Mouse (Mus musculus): Measurements from ENCODE around the gene Car3. TPM values are rescaled to one million over a fixed set of nuclear protein-coding genes. Genes with fewer than 3 reads are reported as not detected.

Car3 gene
- polyA plus RNA-seq, 1 experiment from 2014 or later, result 12.4 TPM

GRCm38 (mm10) chr3:14889716-14890409 lies 26.6 kb downstream of the Car3 start:
- H3K36me3 ChIP-seq, result no peaks in the 10 kb centered on the region
- no peak overlapping the region for H3K4me2 ChIP-seq (replicated peaks)
- no peaks in the 10 kb centered on the region for H3K4me1 ChIP-seq
- H3K4me3 ChIP-seq, result no peak overlapping the region
- H3K9ac ChIP-seq, result no peak overlapping the region
- 0 out of 2 replicates have a peak, but pooled peaks cover 3% of the 10 kb centered on the region for H3K27me3 ChIP-seq (replicated peaks)
- no peak for ATAC-seq (ENCODE audit: low FRiP score, low read depth)
- 61% methylated on average over 4 of the region's 4 CpGs for WGBS
- H3K9me3 ChIP-seq, result no peaks in the 10 kb centered on the region
- H3K27ac ChIP-seq, result no peak overlapping the region

GRCm38 (mm10) chr3:14892991-14893390 lies 29.7 kb downstream of the Car3 start:
- Histone ChIP-seq H3K36me3 (no peaks in the 10 kb centered on the region), H3K27ac (no peak overlapping the region), H3K27me3 (replicated peaks) (no peaks in the 10 kb centered on the region), H3K4me2 (replicated peaks) (no peak overlapping the region), H3K9me3 (no peaks in the 10 kb centered on the region), H3K4me1 (no peaks in the 10 kb centered on the region), H3K9ac (no peak overlapping the region), H3K4me3 (no peak overlapping the region)
- no peak for ATAC-seq (ENCODE audit: low FRiP score, low read depth)
- WGBS, result 90% methylated on average over 3 of the region's 3 CpGs

DNA sequence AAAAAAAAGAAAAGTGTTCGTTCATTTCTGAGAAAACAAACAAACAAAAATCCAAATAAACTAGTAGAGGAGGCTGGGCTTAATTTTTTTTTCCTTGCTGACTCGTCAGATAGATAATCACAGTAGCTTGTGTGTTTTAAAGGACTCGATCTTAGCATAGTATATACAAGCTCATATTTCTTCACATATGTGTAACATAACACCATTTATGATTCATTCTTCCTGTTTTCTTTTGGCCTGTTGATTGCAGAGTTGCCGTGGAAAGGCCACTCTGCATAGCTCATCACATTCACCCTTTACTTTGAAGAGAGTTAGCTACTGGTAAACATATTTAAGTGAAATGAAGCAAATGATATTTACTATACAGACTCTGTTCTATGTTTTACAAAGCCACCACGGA lies 30.4 kb downstream of the Car3 start:
- Histone ChIP-seq H3K4me2 (replicated peaks) (no peak overlapping the region), H3K4me3 (no peak overlapping the region), H3K9ac (no peak overlapping the region), H3K27ac (no peak overlapping the region), H3K4me1 (no peaks in the 10 kb centered on the region), H3K27me3 (replicated peaks) (no peaks in the 10 kb centered on the region), H3K36me3 (no peaks in the 10 kb centered on the region), H3K9me3 (no peaks in the 10 kb centered on the region)
- ATAC-seq (ENCODE audit: low FRiP score, low read depth), result no peak
- WGBS, result 84% methylated on average over 5 of the region's 5 CpGs

DNA sequence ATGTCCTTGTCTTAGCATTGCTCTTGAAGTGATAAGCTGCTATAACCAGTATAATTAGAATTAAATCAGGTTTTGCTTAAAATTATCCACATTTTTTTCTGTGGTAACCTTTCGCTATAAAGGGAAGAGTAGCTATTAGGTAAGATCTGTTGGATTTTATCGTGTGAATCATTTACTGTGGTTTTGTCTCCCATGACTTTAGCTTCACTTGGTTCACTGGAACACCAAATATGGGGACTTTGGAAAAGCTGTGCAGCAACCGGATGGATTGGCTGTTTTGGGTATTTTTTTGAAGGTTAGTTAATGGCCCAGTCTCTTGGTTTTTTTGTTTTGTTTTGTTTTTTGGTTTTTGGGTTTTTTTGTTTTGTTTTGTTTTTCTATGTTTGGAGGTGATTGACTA lies 32.0 kb downstream of the Car3 start:
- 92% methylated on average over 3 of the region's 3 CpGs for WGBS
- no peak for ATAC-seq (ENCODE audit: low FRiP score, low read depth)
- no peak overlapping the region for H3K4me2 ChIP-seq (replicated peaks)
- no peaks in the 10 kb centered on the region for H3K4me1 ChIP-seq
- H3K9me3 ChIP-seq, result no peaks in the 10 kb centered on the region
- H3K27me3 ChIP-seq (replicated peaks), result no peaks in the 10 kb centered on the region
- no peak overlapping the region for H3K9ac ChIP-seq
- no peak overlapping the region for H3K27ac ChIP-seq
- H3K4me3 ChIP-seq, result no peak overlapping the region
- no peaks in the 10 kb centered on the region for H3K36me3 ChIP-seq

DNA sequence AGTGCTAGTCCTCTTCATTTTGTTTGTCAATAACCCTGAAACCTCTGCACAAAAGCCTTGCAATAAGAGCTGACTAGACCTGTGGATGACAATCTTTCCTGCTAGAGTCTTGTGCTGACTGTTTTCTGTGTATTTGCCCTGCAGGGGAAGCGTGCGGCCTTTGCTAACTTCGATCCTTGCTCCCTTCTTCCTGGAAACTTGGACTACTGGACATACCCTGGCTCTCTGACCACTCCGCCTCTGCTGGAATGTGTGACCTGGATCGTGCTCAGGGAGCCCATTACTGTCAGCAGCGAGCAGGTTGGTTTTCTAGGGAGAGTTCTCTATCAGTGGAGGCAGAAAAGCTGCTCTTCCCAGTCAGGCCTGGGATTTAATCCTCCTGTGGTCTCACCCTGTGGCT lies 34.5 kb downstream of the Car3 start:
- no peak overlapping the region for H3K4me2 ChIP-seq (replicated peaks)
- no peak overlapping the region for H3K9ac ChIP-seq
- 90% methylated on average over 6 of the region's 6 CpGs for WGBS
- ATAC-seq (ENCODE audit: low FRiP score, low read depth), result no peak
- H3K27me3 ChIP-seq (replicated peaks), result no peaks in the 10 kb centered on the region
- no peak overlapping the region for H3K4me3 ChIP-seq
- H3K27ac ChIP-seq, result no peak overlapping the region
- no peaks in the 10 kb centered on the region for H3K9me3 ChIP-seq
- no peaks in the 10 kb centered on the region for H3K4me1 ChIP-seq
- H3K36me3 ChIP-seq, result no peaks in the 10 kb centered on the region

- Histone ChIP-seq H3K4me3 (no peak overlapping the region), H3K9ac (no peak overlapping the region), H3K36me3 (no peaks in the 10 kb centered on the region), H3K27me3 (replicated peaks) (no peaks in the 10 kb centered on the region), H3K9me3 (no peaks in the 10 kb centered on the region), H3K4me2 (replicated peaks) (no peak overlapping the region), H3K4me1 (no peaks in the 10 kb centered on the region), H3K27ac (no peak overlapping the region)
- ATAC-seq (ENCODE audit: low FRiP score, low read depth), result no peak
- 91% methylated on average over 3 of the region's 3 CpGs for WGBS
These were observed 40.1 kb downstream of the Car3 start for GRCm38 (mm10) chr3:14903380-14903779.

- H3K36me3 ChIP-seq, result no peaks in the 10 kb centered on the region
- H3K4me3 ChIP-seq, result no peak overlapping the region
- ATAC-seq (ENCODE audit: low FRiP score, low read depth), result no peak
- H3K27me3 ChIP-seq (replicated peaks), result no peaks in the 10 kb centered on the region
- H3K4me1 ChIP-seq, result no peaks in the 10 kb centered on the region
- H3K27ac ChIP-seq, result no peak overlapping the region
- no peaks in the 10 kb centered on the region for H3K9me3 ChIP-seq
- WGBS, result 87% methylated on average over 3 of the region's 3 CpGs
- H3K9ac ChIP-seq, result no peak overlapping the region
- H3K4me2 ChIP-seq (replicated peaks), result no peak overlapping the region
These were observed 40.9 kb downstream of the Car3 start for GRCm38 (mm10) chr3:14904165-14904564.

DNA sequence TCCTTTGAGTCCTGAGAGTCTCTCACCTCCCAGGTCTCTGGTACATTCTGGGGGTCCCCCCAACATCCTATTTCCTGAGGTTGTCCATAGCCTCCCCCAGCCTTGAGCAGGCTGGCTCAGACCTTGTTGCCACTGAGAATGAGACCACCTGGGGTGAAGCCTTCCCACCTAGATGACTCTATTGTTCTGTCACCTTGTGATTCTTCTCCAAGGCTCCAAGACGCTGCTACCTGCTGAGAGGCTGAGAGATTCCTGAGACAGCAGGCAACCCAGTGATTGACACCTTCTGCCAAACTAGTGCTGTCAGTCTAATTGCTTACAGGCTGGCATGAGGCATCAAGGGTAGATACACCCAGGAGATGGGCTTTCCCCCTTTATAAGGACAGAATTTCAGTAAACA lies 44.0 kb downstream of the Car3 start:
- Histone ChIP-seq H3K27me3 (replicated peaks) (no peaks in the 10 kb centered on the region), H3K9me3 (no peaks in the 10 kb centered on the region), H3K4me2 (replicated peaks) (no peak overlapping the region), H3K9ac (no peak overlapping the region), H3K4me3 (no peak overlapping the region), H3K4me1 (no peaks in the 10 kb centered on the region), H3K27ac (no peak overlapping the region), H3K36me3 (no peaks in the 10 kb centered on the region)
- WGBS, result 48% methylated on average over 1 of the region's 1 CpGs
- no peak for ATAC-seq (ENCODE audit: low FRiP score, low read depth)

- H3K9ac ChIP-seq, result no peak overlapping the region
- H3K4me1 ChIP-seq, result no peaks in the 10 kb centered on the region
- 89% methylated on average over 4 of the region's 4 CpGs for WGBS
These were observed 48.8 kb downstream of the Car3 start for GRCm38 (mm10) chr3:14911992-14912582.

DNA sequence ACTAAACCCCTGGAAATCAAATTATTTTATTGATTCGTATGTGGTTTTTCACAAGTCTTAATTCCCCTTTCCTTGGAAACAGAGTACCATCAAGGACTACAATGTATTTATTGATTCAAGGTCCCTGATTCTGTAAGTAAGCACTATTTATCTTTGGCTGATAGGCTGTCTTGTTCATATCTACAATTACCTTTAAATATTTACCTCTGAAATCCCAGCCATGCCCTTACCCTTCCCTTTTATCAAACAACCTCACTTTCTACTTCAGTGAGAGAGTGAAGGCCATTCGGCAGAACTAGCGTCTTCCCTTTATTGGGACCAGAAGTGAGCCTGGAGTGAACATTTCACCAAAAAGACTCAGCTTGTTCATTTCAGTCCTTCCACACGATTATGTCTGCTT lies 50.5 kb downstream of the Car3 start:
- ATAC-seq (ENCODE audit: low FRiP score, low read depth), result no peak
- no peak overlapping the region for H3K4me2 ChIP-seq (replicated peaks)
- H3K36me3 ChIP-seq, result no peaks in the 10 kb centered on the region
- H3K27me3 ChIP-seq (replicated peaks), result no peaks in the 10 kb centered on the region
- WGBS, result 94% methylated on average over 4 of the region's 4 CpGs
- no peaks in the 10 kb centered on the region for H3K9me3 ChIP-seq
- no peaks in the 10 kb centered on the region for H3K4me1 ChIP-seq
- H3K9ac ChIP-seq, result no peak overlapping the region
- H3K4me3 ChIP-seq, result no peak overlapping the region
- H3K27ac ChIP-seq, result no peak overlapping the region

More at GRCm38 (mm10) chr3:14911992-14912582, 48.8 kb downstream of the Car3 start:
- no peak for ATAC-seq (ENCODE audit: low FRiP score, low read depth)
- H3K27ac ChIP-seq, result no peak overlapping the region
- no peak overlapping the region for H3K4me3 ChIP-seq
- H3K36me3 ChIP-seq, result no peaks in the 10 kb centered on the region
- no peak overlapping the region for H3K4me2 ChIP-seq (replicated peaks)
- H3K27me3 ChIP-seq (replicated peaks), result no peaks in the 10 kb centered on the region
- no peaks in the 10 kb centered on the region for H3K9me3 ChIP-seq

- Histone ChIP-seq H3K27me3 (replicated peaks) (no peaks in the 10 kb centered on the region), H3K9ac (no peak overlapping the region), H3K4me3 (no peak overlapping the region), H3K4me1 (no peaks in the 10 kb centered on the region), H3K9me3 (no peaks in the 10 kb centered on the region), H3K36me3 (no peaks in the 10 kb centered on the region), H3K4me2 (replicated peaks) (no peak overlapping the region), H3K27ac (no peak overlapping the region)
- WGBS, result 93% methylated on average over 2 of the region's 2 CpGs
- no peak for ATAC-seq (ENCODE audit: low FRiP score, low read depth)
These were observed 52.0 kb downstream of the Car3 start for GRCm38 (mm10) chr3:14915355-14915754.

- Histone ChIP-seq H3K4me1 (no peaks in the 10 kb centered on the region), H3K27me3 (replicated peaks) (no peaks in the 10 kb centered on the region), H3K9me3 (no peaks in the 10 kb centered on the region), H3K27ac (no peak overlapping the region), H3K9ac (no peak overlapping the region), H3K4me3 (no peak overlapping the region), H3K36me3 (no peaks in the 10 kb centered on the region), H3K4me2 (replicated peaks) (no peak overlapping the region)
- WGBS, result 81% methylated on average over 2 of the region's 2 CpGs
- no peak for ATAC-seq (ENCODE audit: low FRiP score, low read depth)
These were observed 53.9 kb downstream of the Car3 start for GRCm38 (mm10) chr3:14917261-14917660.

All from neural tube, embryonic 12.5 days (tissue).